Mouse (Mus musculus) cerebellum, adult 2 months (tissue): Measurements from ENCODE around the gene Rora.

ENCODE experiments used
- CTCF ChIP-seq: fragments of 200-500 bp; IDR thresholded peaks from 2 replicates; pipeline ENCODE4 v1.5.1; 2011; ENCODE audit warnings: low read depth, mild to moderate bottlenecking, control low read depth, low read length, moderate library complexity, borderline replicate concordance; ENCODE audit not compliant: insufficient read depth
- POLR2A ChIP-seq: fragments of 200-500 bp; IDR thresholded peaks from 2 replicates; pipeline ENCODE4 v1.6.1; 2011; ENCODE audit warnings: low read length, control low read depth, borderline replicate concordance; ENCODE audit not compliant: insufficient read depth

GRCm38 (mm10) chr9:68988162-68988911 is 334.8 kb downstream of the Rora start:
- no peak for TF ChIP-seq POLR2A
- TF ChIP-seq CTCF, result no peak
